Mouse (Mus musculus) myocyte (in vitro differentiated cells): ENCODE results near the gene Tex2.

Experiments
- CEBPB ChIP-seq: IDR thresholded peaks from 2 replicates; pipeline ENCODE4 v1.6.1; 2011; ENCODE audit warnings: mild to moderate bottlenecking, moderate library complexity; ENCODE audit not compliant: poor library complexity, insufficient read depth, severe bottlenecking
- MYOD1 ChIP-seq, 3 experiments: IDR thresholded peaks; one replicate each; pipeline ENCODE4 v1.6.1; 2011; ENCODE audit warnings: control low read depth in 2 of 3, low read depth in 2 of 3, mild to moderate bottlenecking in 2 of 3, moderate library complexity in 1 of 3; ENCODE audit not compliant: insufficient read length in 2 of 3, control insufficient read depth in 1 of 3
- POLR2A ChIP-seq: IDR thresholded peaks from one replicate; pipeline ENCODE4 v1.6.1; 2011; ENCODE audit warnings: low read depth, mild to moderate bottlenecking, control low read depth, moderate library complexity; ENCODE audit not compliant: insufficient read length
- POLR2AphosphoS2 ChIP-seq: IDR thresholded peaks from one replicate; pipeline ENCODE4 v1.6.1; 2011; ENCODE audit warnings: low read depth, control low read depth; ENCODE audit not compliant: insufficient read length
- TCF12 ChIP-seq: IDR thresholded peaks from one replicate; pipeline ENCODE4 v1.6.1; 2011; ENCODE audit warnings: mild to moderate bottlenecking, control low read depth; ENCODE audit not compliant: poor library complexity, insufficient read depth, severe bottlenecking
- USF1 ChIP-seq: IDR thresholded peaks from one replicate; pipeline ENCODE4 v1.6.1; 2011; ENCODE audit warnings: low read depth, mild to moderate bottlenecking, control low read depth, moderate library complexity

DNA sequence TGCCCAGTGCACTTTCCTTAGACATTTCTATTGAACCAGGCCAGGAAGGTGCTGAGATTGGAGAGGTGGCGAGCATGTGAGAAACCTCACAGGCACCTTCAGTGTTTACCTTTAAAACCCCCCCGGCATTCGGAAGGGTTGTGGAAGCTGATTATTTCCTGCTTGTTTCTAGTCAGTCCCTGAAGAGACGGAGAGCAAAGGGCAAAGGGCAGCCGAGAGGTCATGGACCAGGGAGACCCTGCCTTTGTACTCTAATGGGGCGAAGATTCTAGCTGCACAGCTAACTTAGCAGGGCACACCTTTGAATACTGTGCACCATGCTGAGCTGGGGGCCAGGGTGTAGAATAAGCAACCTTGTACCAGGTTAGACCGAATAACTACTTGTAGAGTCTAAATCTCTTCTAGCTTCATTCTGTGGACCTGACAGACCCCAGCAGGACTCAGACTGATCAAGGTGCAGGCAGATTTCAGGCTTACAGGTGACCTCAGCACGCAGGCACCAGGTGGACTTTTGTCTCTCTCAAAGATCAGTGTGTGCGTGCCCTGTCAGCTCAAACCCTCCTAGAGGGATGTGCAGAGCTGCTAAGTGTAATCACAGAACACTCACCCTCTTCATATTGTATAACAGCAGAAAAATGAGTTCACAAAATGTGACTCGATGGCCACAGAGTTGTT, 85.9 kb downstream of the Tex2 start:
- no peak for TF ChIP-seq POLR2AphosphoS2
- TF ChIP-seq MYOD1 (IDR thresholded peaks at IDR 0.05; ENCODE audit: control insufficient read depth in 1 of 3, insufficient read length in 2 of 3, low read depth in 2 of 3) = no peak
- no peak for TF ChIP-seq POLR2A
- no peak for TF ChIP-seq CEBPB
- TF ChIP-seq USF1 = no peak
- TF ChIP-seq TCF12 = no peak
